Mouse (Mus musculus): ENCODE data around the gene D630003M21Rik. TPM values are rescaled to one million over a fixed set of nuclear protein-coding genes. Genes with fewer than 3 reads are reported as not detected.
A peak's percentile ranks its signal among the peaks of the same experiment; 100 is the strongest.

Gene D630003M21Rik
- polyA plus RNA-seq, 1 experiment, result 2.3 TPM

DNA sequence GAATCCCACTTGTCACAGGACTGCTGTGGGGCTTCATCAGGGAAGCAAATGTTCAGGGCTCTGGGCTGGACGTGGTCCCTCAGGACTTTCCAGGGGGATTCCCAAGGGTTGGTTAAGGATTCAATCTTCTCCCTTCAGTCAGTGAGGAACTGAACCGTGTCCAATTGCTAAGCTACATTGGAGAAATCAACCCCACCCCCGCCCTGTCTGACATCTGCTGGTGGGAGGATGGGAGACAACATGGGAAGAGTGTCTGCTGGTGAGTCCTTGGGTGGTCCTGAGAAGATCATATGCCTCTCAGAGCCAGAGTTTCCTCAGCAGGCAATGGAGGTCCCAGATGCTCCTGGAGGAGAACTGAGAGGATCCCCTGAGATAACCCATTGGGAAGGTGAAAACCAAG, 3.4 kb upstream of the D630003M21Rik start:
- H3K27me3 ChIP-seq (ENCODE audit: control insufficient read depth, insufficient read depth, low read length), result no peaks in the 10 kb centered on the region
- H3K4me1 ChIP-seq (ENCODE audit: control insufficient read depth, insufficient read depth, low read length), result peaks cover 8% of the 10 kb centered on the region; the same call in 1 of the 2 replicates
- H3K27ac ChIP-seq (ENCODE audit: insufficient read depth, low read length), result no peak overlapping the region
- TF ChIP-seq POLR2A (IDR thresholded peaks at IDR 0.05; ENCODE audit: borderline replicate concordance, insufficient read depth, low read length), result no peak
- no peak for TF ChIP-seq CTCF (IDR thresholded peaks at IDR 0.05; ENCODE audit: borderline replicate concordance, insufficient read depth, low read depth, low read length)
- 73% methylated on average over 3 of the region's 3 CpGs for WGBS
- no peak overlapping the region for H3K4me3 ChIP-seq (replicated peaks; ENCODE audit: insufficient read depth, low read depth, low read length)
- no peak for DNase-seq

DNA sequence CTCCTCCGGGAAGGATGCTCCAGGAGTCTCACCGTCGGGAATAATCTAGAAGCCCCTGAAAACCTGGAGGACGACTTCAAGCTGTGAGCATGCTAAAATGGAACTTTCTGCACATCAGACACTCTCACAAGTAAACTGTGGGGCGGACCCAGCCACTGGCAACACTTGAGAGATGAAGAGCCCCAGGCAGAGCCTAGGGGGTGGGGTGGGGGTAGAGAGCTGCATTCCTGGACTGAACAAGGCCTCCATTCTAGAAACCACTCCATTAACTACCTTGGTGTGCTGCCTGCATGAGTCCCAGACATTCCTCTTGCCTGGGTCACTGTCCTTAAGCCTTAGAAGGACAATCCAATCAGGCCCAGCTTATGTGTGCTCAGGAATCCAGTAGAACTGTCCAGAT, 2.0 kb upstream of the D630003M21Rik start:
- Histone ChIP-seq H3K4me1 (ENCODE audit: control insufficient read depth, insufficient read depth, low read length) (peaks cover 4% of the 10 kb centered on the region; the same call in 1 of the 2 replicates), H3K27me3 (ENCODE audit: control insufficient read depth, insufficient read depth, low read length) (no peaks in the 10 kb centered on the region), H3K4me3 (replicated peaks; ENCODE audit: insufficient read depth, low read depth, low read length) (no peak overlapping the region), H3K27ac (ENCODE audit: insufficient read depth, low read length) (no peak overlapping the region)
- DNase-seq, result no peak
- TF ChIP-seq CTCF (IDR thresholded peaks at IDR 0.05; ENCODE audit: borderline replicate concordance, insufficient read depth, low read depth, low read length) (no peak), POLR2A (IDR thresholded peaks at IDR 0.05; ENCODE audit: borderline replicate concordance, insufficient read depth, low read length) (no peak)
- WGBS, result 85% methylated on average over 5 of the region's 5 CpGs

DNA sequence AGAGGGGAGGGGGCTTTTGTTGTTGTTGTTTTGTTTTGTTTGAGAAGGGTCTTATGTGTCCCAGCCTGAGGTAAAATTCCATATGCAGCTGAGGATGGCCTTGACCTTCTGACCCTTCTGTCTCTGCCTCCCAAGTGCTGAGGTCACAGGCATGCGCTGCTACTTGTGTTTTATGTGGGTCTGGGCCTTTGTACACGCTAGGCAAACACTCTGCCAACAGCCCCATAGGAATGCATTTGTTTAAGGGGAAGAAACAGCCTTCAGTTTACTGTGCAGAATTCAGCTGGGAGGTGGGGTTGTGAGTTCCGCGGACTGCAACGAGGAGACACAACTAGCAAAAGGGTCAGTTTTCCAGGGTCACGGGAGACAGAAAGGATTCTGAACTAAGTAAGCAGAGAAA, 1.6 kb upstream of the D630003M21Rik start:
- 86% methylated on average over 6 of the region's 6 CpGs for WGBS
- no peaks in the 10 kb centered on the region for H3K27me3 ChIP-seq (ENCODE audit: control insufficient read depth, insufficient read depth, low read length)
- peaks cover 4% of the 10 kb centered on the region; the same call in 1 of the 2 replicates for H3K4me1 ChIP-seq (ENCODE audit: control insufficient read depth, insufficient read depth, low read length)
- H3K4me3 ChIP-seq (replicated peaks; ENCODE audit: insufficient read depth, low read depth, low read length), result no peak overlapping the region
- H3K27ac ChIP-seq (ENCODE audit: insufficient read depth, low read length), result no peak overlapping the region
- no peak for TF ChIP-seq CTCF (IDR thresholded peaks at IDR 0.05; ENCODE audit: borderline replicate concordance, insufficient read depth, low read depth, low read length)
- no peak for TF ChIP-seq POLR2A (IDR thresholded peaks at IDR 0.05; ENCODE audit: borderline replicate concordance, insufficient read depth, low read length)
- DNase-seq, result no peak

DNA sequence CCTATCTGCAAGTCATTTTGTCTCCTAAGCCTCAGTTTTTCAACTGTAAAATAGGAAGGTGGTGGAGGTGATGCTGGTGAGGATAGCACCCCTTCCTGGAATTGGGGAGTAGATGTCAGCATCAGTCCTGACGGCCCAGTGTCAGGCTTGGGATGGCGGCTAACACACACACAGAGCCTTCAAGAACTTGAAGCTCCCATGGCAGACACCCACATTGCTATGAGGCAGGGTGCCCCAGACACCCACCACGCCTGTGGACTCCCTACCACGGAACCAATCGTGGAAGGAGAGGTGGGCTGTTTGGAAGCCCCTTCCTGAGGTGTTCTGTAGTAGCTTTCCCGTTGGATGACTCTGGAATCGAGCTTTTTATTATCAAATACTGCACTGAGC, 476 bp upstream of the D630003M21Rik start:
- TF ChIP-seq CTCF (IDR thresholded peaks at IDR 0.05; ENCODE audit: borderline replicate concordance, insufficient read depth, low read depth, low read length) (no peak), POLR2A (IDR thresholded peaks at IDR 0.05; ENCODE audit: borderline replicate concordance, insufficient read depth, low read length) (no peak)
- DNase-seq, result no peak
- peak overlapping the region; percentile 23 for H3K4me3 ChIP-seq (replicated peaks; ENCODE audit: insufficient read depth, low read depth, low read length)
- 48% methylated on average over 7 of the region's 7 CpGs for WGBS
- no peaks in the 10 kb centered on the region for H3K27me3 ChIP-seq (ENCODE audit: control insufficient read depth, insufficient read depth, low read length)
- no peak overlapping the region for H3K27ac ChIP-seq (ENCODE audit: insufficient read depth, low read length)
- peaks cover 4% of the 10 kb centered on the region; the same call in 1 of the 2 replicates for H3K4me1 ChIP-seq (ENCODE audit: control insufficient read depth, insufficient read depth, low read length)

DNA sequence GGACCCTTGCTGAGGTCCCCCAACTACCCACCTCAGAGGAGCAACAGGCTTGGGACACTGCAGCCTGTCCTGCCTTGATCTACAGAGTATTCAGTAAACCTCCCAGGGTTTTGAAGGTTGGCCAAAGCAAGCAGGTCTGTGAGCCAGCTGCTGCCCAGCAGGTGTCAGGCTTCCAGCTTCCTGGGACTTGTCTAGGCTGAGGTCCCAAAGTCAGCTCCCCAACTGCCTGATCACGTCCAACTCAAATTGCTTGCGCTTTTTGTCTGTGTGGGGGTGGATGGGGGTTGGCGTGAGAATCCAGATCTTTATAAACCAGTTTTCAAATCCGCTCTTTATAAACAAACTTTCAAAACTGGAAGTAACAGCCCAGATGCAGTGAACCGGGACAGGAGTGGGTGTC, 3.7 kb downstream of the D630003M21Rik start:
- H3K27me3 ChIP-seq (ENCODE audit: control insufficient read depth, insufficient read depth, low read length), result no peaks in the 10 kb centered on the region
- WGBS, result 31% methylated on average over 5 of the region's 5 CpGs
- no peak overlapping the region for H3K27ac ChIP-seq (ENCODE audit: insufficient read depth, low read length)
- H3K4me3 ChIP-seq (replicated peaks; ENCODE audit: insufficient read depth, low read depth, low read length), result no peak overlapping the region
- TF ChIP-seq CTCF (IDR thresholded peaks at IDR 0.05; ENCODE audit: borderline replicate concordance, insufficient read depth, low read depth, low read length) (no peak), POLR2A (IDR thresholded peaks at IDR 0.05; ENCODE audit: borderline replicate concordance, insufficient read depth, low read length) (no peak)
- peaks cover 4% of the 10 kb centered on the region for H3K4me1 ChIP-seq (ENCODE audit: control insufficient read depth, insufficient read depth, low read length)
- DNase-seq, result no peak

DNA sequence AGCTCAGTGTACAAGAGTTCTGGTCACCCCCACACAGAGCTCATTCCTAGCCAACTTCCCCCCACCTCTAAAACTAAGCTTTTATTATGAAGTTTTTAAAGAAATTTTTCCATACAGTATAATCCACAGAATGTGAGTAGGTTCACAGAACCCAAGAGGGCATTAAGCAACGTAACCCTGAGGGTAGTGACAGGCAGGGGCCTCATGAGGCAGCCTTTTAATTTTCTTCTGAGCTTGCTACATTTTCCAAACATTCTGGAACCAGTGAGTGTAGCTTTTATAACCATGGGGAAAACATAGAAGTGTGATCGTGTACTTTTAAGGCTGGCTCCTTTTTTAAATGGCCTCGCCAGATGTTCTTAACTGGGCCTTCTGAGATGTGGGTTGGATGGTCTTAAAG, 5.5 kb downstream of the D630003M21Rik start:
- Histone ChIP-seq H3K4me1 (ENCODE audit: control insufficient read depth, insufficient read depth, low read length) (no peaks in the 10 kb centered on the region; the same call in 1 of the 2 replicates), H3K4me3 (replicated peaks; ENCODE audit: insufficient read depth, low read depth, low read length) (no peak overlapping the region), H3K27ac (ENCODE audit: insufficient read depth, low read length) (no peak overlapping the region), H3K27me3 (ENCODE audit: control insufficient read depth, insufficient read depth, low read length) (no peaks in the 10 kb centered on the region)
- WGBS, result 94% methylated on average over 3 of the region's 3 CpGs
- no peak for DNase-seq
- TF ChIP-seq POLR2A (IDR thresholded peaks at IDR 0.05; ENCODE audit: borderline replicate concordance, insufficient read depth, low read length) (no peak), CTCF (IDR thresholded peaks at IDR 0.05; ENCODE audit: borderline replicate concordance, insufficient read depth, low read depth, low read length) (no peak)

DNA sequence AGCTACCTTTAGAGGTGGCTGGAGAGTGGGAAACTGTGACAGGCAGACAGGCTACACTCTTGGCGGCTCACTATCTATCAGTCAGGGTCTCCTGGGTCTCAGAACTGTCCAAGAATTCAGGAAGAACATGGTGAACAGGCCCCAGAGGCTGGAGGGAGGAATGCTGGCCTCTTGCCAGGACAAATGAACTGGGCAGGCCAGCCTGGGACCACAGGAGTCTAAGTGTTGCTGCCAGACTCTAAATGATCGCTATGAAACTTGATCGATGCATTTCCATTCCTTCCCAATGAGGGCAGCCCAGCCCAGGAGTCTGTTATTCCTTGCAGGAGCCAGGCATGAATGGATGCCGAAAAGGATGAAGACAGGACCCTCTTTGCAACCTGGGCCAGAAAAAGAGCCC, 6.4 kb downstream of the D630003M21Rik start:
- Histone ChIP-seq H3K4me3 (replicated peaks; ENCODE audit: insufficient read depth, low read depth, low read length) (no peak overlapping the region), H3K27me3 (ENCODE audit: control insufficient read depth, insufficient read depth, low read length) (no peaks in the 10 kb centered on the region), H3K27ac (ENCODE audit: insufficient read depth, low read length) (no peak overlapping the region), H3K4me1 (ENCODE audit: control insufficient read depth, insufficient read depth, low read length) (no peaks in the 10 kb centered on the region; the same call in 1 of the 2 replicates)
- DNase-seq, result no peak
- WGBS, result 47% methylated on average over 4 of the region's 4 CpGs
- no peak for TF ChIP-seq POLR2A (IDR thresholded peaks at IDR 0.05; ENCODE audit: borderline replicate concordance, insufficient read depth, low read length)
- TF ChIP-seq CTCF (IDR thresholded peaks at IDR 0.05; ENCODE audit: borderline replicate concordance, insufficient read depth, low read depth, low read length), result no peak

DNA sequence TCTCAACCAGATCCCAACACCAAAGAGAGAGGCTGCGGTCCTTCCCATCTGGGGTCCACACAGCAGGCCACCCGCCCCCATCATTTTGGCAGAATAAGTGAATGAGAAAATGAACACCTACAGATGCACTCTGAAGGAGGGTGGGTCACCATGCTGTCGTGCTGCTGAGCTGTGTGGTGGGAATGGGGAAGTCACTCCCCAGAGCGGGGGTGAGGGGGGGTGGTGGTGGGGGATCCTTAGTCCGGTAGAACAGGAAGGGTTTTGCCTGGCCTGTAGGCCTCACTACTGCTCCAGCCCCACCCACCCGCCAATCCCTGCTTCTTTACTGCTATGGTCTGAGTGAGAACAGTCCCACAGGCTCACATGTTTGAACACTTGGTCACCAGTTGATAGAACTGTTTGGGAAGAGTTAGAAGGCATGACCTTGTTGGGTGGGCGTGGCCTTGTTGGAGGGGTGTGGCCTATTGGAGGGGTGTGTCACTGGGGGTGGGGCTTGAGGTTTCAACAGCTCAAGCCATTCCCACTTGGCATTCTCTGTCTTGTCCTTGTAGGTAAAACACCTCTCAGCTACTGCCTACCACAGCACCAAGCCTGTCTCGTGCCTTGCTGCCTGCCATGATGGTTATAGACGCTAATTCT, 7.5 kb downstream of the D630003M21Rik start:
- Histone ChIP-seq H3K27ac (ENCODE audit: insufficient read depth, low read length) (no peak overlapping the region), H3K27me3 (ENCODE audit: control insufficient read depth, insufficient read depth, low read length) (no peaks in the 10 kb centered on the region), H3K4me3 (replicated peaks; ENCODE audit: insufficient read depth, low read depth, low read length) (no peak overlapping the region), H3K4me1 (ENCODE audit: control insufficient read depth, insufficient read depth, low read length) (peaks cover 7% of the 10 kb centered on the region)
- WGBS, result 93% methylated on average over 9 of the region's 9 CpGs
- no peak for TF ChIP-seq CTCF (IDR thresholded peaks at IDR 0.05; ENCODE audit: borderline replicate concordance, insufficient read depth, low read depth, low read length)
- TF ChIP-seq POLR2A (IDR thresholded peaks at IDR 0.05; ENCODE audit: borderline replicate concordance, insufficient read depth, low read length), result no peak
- DNase-seq, result no peak
